Mouse (Mus musculus): ENCODE data around the gene Olfr642. TPM values are rescaled to one million over a fixed set of nuclear protein-coding genes. Genes with fewer than 3 reads are reported as not detected.

The Olfr642 gene
- polyA plus RNA-seq (2012; rRNA removed; ENCODE audit: low replicate concordance), result not detected in 2 replicates

DNA sequence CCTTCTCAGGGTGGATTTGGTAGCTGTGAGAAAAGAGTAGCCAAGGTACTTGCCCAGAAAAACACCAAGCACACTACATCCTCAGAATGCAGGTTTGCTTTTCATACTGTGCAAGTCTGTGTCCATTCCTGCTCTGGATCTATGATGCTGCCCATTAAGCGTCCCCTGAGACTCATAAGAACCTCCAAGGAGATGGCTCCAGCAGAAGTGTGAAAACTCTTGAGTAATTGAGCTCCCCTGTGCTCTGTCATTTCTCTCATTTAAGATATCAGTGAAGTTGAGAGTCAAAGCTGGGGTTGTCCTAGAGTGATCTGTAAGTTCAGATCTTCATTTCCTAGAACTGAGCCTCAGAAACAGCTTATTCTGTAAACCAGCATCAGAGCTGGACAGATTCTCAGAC is at the start of gene Olfr642:
TSS of gene Olfr642 (minus strand) at position 101 of the 400 bp plus-strand sequence.

DNA sequence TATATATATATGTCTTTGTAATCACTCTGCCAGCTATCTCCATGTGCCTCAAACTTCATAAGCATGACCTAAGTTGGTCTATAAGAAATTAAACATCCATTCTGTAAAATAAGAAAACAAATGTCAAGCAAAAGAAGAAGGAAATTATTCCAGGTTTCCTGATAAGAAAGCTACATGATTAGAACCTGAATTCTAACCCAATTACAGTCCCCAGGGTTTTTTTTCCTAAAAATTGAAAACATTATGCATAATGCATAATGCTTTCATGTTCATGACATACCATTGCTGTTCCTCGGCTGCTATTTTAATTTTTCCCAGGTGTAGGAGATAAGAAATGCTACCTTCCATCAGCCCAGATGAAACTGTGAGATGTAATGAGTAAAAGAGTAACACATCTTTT is 32.9 kb upstream of the Olfr642 start, which contains the start of gene Olfr645:
TSS of gene Olfr645 (minus strand) at position 101 of the 400 bp plus-strand sequence.

DNA sequence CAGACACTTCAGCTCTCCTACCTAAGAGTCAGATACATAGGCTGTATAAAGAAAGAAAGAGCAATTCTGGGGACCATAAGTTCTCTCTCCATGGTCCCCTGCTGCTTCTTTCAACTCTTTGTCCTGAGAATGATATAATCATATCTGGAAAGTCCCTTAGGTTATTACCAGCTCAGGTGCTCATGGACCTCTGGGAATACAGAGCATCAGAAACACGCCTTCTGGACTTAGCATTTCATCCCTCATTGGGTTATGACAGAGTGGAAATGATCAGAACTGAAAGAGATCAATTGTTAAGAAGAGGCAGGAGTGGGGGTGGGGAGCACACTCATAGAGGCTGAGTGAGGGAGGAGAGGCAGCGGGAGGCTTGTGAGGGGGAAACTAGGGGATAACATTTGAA is 19.3 kb upstream of the Olfr642 start, which contains the start of gene Olfr644:
TSS of gene Olfr644 (minus strand) at position 101 of the 400 bp plus-strand sequence.

GRCm38 (mm10) chr7:104061345-104061744 is 8.9 kb upstream of the Olfr642 start, which contains the start of gene 4930516K23Rik:
Gene 4930516K23Rik, minus strand, starts transcription at chr7:104061445.

DNA sequence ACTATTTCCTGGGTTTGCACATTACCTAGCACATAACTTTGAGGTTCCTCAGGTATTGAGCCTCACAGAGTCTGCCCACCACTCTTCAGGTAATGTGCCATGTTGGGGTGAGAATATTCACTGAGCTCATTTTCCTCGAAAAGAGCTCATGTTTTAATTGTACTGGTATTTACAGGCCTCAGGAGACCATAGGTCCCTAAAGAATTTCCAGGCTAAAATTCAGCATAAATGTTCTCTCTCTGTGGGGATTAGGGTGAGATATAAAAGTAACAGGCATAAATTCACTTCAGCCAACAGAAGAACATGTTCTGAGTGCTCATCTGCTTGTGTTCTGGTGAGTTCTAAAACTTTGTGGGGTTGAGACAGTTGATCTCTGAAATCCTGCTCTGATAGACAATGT is 17.3 kb downstream of the Olfr642 start, which contains the start of gene Olfr641:
TSS of gene Olfr641 (plus strand) at position 301 of the 400 bp plus-strand sequence.

GRCm38 (mm10) chr7:104025473-104025872 is 27.0 kb downstream of the Olfr642 start, which contains the start of gene Olfr640:
Gene Olfr640, minus strand, starts transcription at chr7:104025573.

GRCm38 (mm10) chr7:104017203-104017602 is 35.3 kb downstream of the Olfr642 start, which contains the start of gene Olfr639:
Gene Olfr639, minus strand, starts transcription at chr7:104017303.

GRCm38 (mm10) chr7:103998446-103998845 is 54.0 kb downstream of the Olfr642 start, which contains the start of gene Olfr638:
Gene Olfr638, plus strand, starts transcription at chr7:103998746.

Other genes starting within 250 kb of the Olfr642 start
- gene Hbb-bt, start 238.7 kb downstream of the Olfr642 start, polyA plus RNA-seq (2012; rRNA removed; ENCODE audit: low replicate concordance), result 130 and 168 TPM in 2 replicates
- gene Hbb-bs, start 224.6 kb downstream of the Olfr642 start, polyA plus RNA-seq (2012; rRNA removed; ENCODE audit: low replicate concordance), result 1,520 and 2,066 TPM in 2 replicates
- gene Hbb-bh2, start 212.1 kb downstream of the Olfr642 start, polyA plus RNA-seq (2012; rRNA removed; ENCODE audit: low replicate concordance), result not detected in 2 replicates
- not detected in 2 replicates for gene Hbb-bh1, start 209.5 kb downstream of the Olfr642 start, polyA plus RNA-seq (2012; rRNA removed; ENCODE audit: low replicate concordance)
- gene Hbb-y, start 199.4 kb downstream of the Olfr642 start, polyA plus RNA-seq (2012; rRNA removed; ENCODE audit: low replicate concordance), result not detected in 2 replicates
- gene Olfr66, start 166.4 kb downstream of the Olfr642 start, polyA plus RNA-seq (2012; rRNA removed; ENCODE audit: low replicate concordance), result not detected in 2 replicates
- not detected in 2 replicates for gene Olfr64, start 158.2 kb downstream of the Olfr642 start, polyA plus RNA-seq (2012; rRNA removed; ENCODE audit: low replicate concordance)
- not detected in 2 replicates for gene Olfr65, start 149.2 kb downstream of the Olfr642 start, polyA plus RNA-seq (2012; rRNA removed; ENCODE audit: low replicate concordance)
- gene Olfr631, start 123.8 kb downstream of the Olfr642 start, polyA plus RNA-seq (2012; rRNA removed; ENCODE audit: low replicate concordance), result not detected in 2 replicates
- gene Olfr632, start 118.3 kb downstream of the Olfr642 start, polyA plus RNA-seq (2012; rRNA removed; ENCODE audit: low replicate concordance), result not detected in 2 replicates
- not detected in 2 replicates for gene Olfr633, start 108.2 kb downstream of the Olfr642 start, polyA plus RNA-seq (2012; rRNA removed; ENCODE audit: low replicate concordance)
- gene Olfr635, start 81.5 kb downstream of the Olfr642 start, polyA plus RNA-seq (2012; rRNA removed; ENCODE audit: low replicate concordance), result not detected in 2 replicates
- gene Olfr638, start 53.9 kb downstream of the Olfr642 start, polyA plus RNA-seq (2012; rRNA removed; ENCODE audit: low replicate concordance), result not detected in 2 replicates
- gene Olfr639, start 35.4 kb downstream of the Olfr642 start, polyA plus RNA-seq (2012; rRNA removed; ENCODE audit: low replicate concordance), result not detected in 2 replicates
- not detected in 2 replicates for gene Olfr640, start 27.1 kb downstream of the Olfr642 start, polyA plus RNA-seq (2012; rRNA removed; ENCODE audit: low replicate concordance)
- not detected in 2 replicates for gene Olfr641, start 17.2 kb downstream of the Olfr642 start, polyA plus RNA-seq (2012; rRNA removed; ENCODE audit: low replicate concordance)
- not detected in 2 replicates for gene 4930516K23Rik, start 8.8 kb upstream of the Olfr642 start, polyA plus RNA-seq (2012; rRNA removed; ENCODE audit: low replicate concordance)
- not detected in 2 replicates for gene Olfr644, start 19.2 kb upstream of the Olfr642 start, polyA plus RNA-seq (2012; rRNA removed; ENCODE audit: low replicate concordance)
- gene Olfr645, start 32.8 kb upstream of the Olfr642 start, polyA plus RNA-seq (2012; rRNA removed; ENCODE audit: low replicate concordance), result not detected in 2 replicates
- gene Olfr646, start 52.2 kb upstream of the Olfr642 start, polyA plus RNA-seq (2012; rRNA removed; ENCODE audit: low replicate concordance), result not detected in 2 replicates
- not detected in 2 replicates for gene Ubqln5, start 77.2 kb upstream of the Olfr642 start, polyA plus RNA-seq (2012; rRNA removed; ENCODE audit: low replicate concordance)
- not detected in 2 replicates for gene Olfr643, start 84.7 kb upstream of the Olfr642 start, polyA plus RNA-seq (2012; rRNA removed; ENCODE audit: low replicate concordance)
- gene Ubqln3, start 90.6 kb upstream of the Olfr642 start, polyA plus RNA-seq (2012; rRNA removed; ENCODE audit: low replicate concordance), result not detected in 2 replicates
- gene Ubqlnl, start 97.9 kb upstream of the Olfr642 start, polyA plus RNA-seq (2012; rRNA removed; ENCODE audit: low replicate concordance), result not detected in 2 replicates
- not detected in 2 replicates for gene Olfm5, start 112.2 kb upstream of the Olfr642 start, polyA plus RNA-seq (2012; rRNA removed; ENCODE audit: low replicate concordance)
- gene Olfr648, start 130.7 kb upstream of the Olfr642 start, polyA plus RNA-seq (2012; rRNA removed; ENCODE audit: low replicate concordance), result 0.08 TPM in 1 of 2 replicates, not detected in the other
- not detected in 2 replicates for gene Olfr649, start 143.3 kb upstream of the Olfr642 start, polyA plus RNA-seq (2012; rRNA removed; ENCODE audit: low replicate concordance)
- 1.3 TPM in 2 replicates for gene Trim6, start 166.1 kb upstream of the Olfr642 start, polyA plus RNA-seq (2012; rRNA removed; ENCODE audit: low replicate concordance)
- 6.3 and 7.0 TPM in 2 replicates for gene Trim34a, start 191.8 kb upstream of the Olfr642 start, polyA plus RNA-seq (2012; rRNA removed; ENCODE audit: low replicate concordance)
- 0.64 and 0.89 TPM in 2 replicates for gene Trim5, start 235.4 kb upstream of the Olfr642 start, polyA plus RNA-seq (2012; rRNA removed; ENCODE audit: low replicate concordance)

Measured in subcutaneous adipose tissue, adult 2 months (tissue).